Mouse (Mus musculus) granulocyte monocyte progenitor cell, adult 5-6 weeks (primary cell): ENCODE measurements around the gene Elmod3. TPM values are rescaled to one million over a fixed set of nuclear protein-coding genes. Genes with fewer than 3 reads are reported as not detected.

Experiments used
- total RNA-seq, 2 experiments: library from RNA; stranded (forward) in 1 of 2; stranded (reverse) in 1 of 2; fragments of 200-712, 200-1000 nt in 1 of 2; fragments of >200 nt in 1 of 2; fragmentation: Nextera tagmentation in 1 of 2; gene quantifications; 2 replicates each; pipeline ENCODE4 v1.2.3; 2014 to 2017

Gene Elmod3
- total RNA-seq, 2 experiments from 2014 or later, result 12.6 to 16.3 TPM

Other genes starting within 250 kb of the Elmod3 start
- gene Tmem150a, start 243.0 kb downstream of the Elmod3 start, total RNA-seq (2014; fragmentation: Nextera tagmentation), result 0.73 and 7.4 TPM in 2 replicates
- gene Tmem150a, start 243.0 kb downstream of the Elmod3 start, total RNA-seq (2017), result 0.09 TPM in 1 of 2 replicates, not detected in the other
- gene Rnf181, start 231.5 kb downstream of the Elmod3 start, total RNA-seq (2014; fragmentation: Nextera tagmentation), result 81.5 and 83.1 TPM in 2 replicates
- gene Rnf181, start 231.5 kb downstream of the Elmod3 start, total RNA-seq (2017), result 48.6 and 54.3 TPM in 2 replicates
- 12.4 and 43.7 TPM in 2 replicates for gene Vamp5, start 217.9 kb downstream of the Elmod3 start, total RNA-seq (2014; fragmentation: Nextera tagmentation)
- gene Vamp5, start 217.9 kb downstream of the Elmod3 start, total RNA-seq (2017), result 8.6 and 16.5 TPM in 2 replicates
- gene Vamp8, start 207.7 kb downstream of the Elmod3 start, total RNA-seq (2014; fragmentation: Nextera tagmentation), result 239 and 250 TPM in 2 replicates
- 347 and 437 TPM in 2 replicates for gene Vamp8, start 207.7 kb downstream of the Elmod3 start, total RNA-seq (2017)
- gene Ggcx, start 184.1 kb downstream of the Elmod3 start, total RNA-seq (2014; fragmentation: Nextera tagmentation), result 7.9 and 8.8 TPM in 2 replicates
- 9.6 and 19.7 TPM in 2 replicates for gene Ggcx, start 184.1 kb downstream of the Elmod3 start, total RNA-seq (2017)
- gene Mat2a, start 158.9 kb downstream of the Elmod3 start, total RNA-seq (2014; fragmentation: Nextera tagmentation), result 387 and 444 TPM in 2 replicates
- 211 and 247 TPM in 2 replicates for gene Mat2a, start 158.9 kb downstream of the Elmod3 start, total RNA-seq (2017)
- not detected in 2 replicates for gene Sh2d6, start 76.7 kb downstream of the Elmod3 start, total RNA-seq (2014; fragmentation: Nextera tagmentation)
- gene Sh2d6, start 76.7 kb downstream of the Elmod3 start, total RNA-seq (2017), result 0.26 and 0.62 TPM in 2 replicates
- 32.4 and 69.3 TPM in 2 replicates for gene Capg, start 54.0 kb downstream of the Elmod3 start, total RNA-seq (2014; fragmentation: Nextera tagmentation)
- gene Capg, start 54.0 kb downstream of the Elmod3 start, total RNA-seq (2017), result 52.4 and 56.6 TPM in 2 replicates
- 17.7 and 20.8 TPM in 2 replicates for gene Retsat, start 62 bp upstream of the Elmod3 start, total RNA-seq (2014; fragmentation: Nextera tagmentation)
- gene Retsat, start 62 bp upstream of the Elmod3 start, total RNA-seq (2017), result 28.0 and 32.0 TPM in 2 replicates
- 31.1 and 32.7 TPM in 2 replicates for gene Tgoln1, start 18.6 kb upstream of the Elmod3 start, total RNA-seq (2014; fragmentation: Nextera tagmentation)
- gene Tgoln1, start 18.6 kb upstream of the Elmod3 start, total RNA-seq (2017), result 66.5 and 71.3 TPM in 2 replicates
- 3.4 TPM in 1 of 2 replicates, not detected in the other for gene Tcf7l1, start 190.8 kb upstream of the Elmod3 start, total RNA-seq (2014; fragmentation: Nextera tagmentation)
- gene Tcf7l1, start 190.8 kb upstream of the Elmod3 start, total RNA-seq (2017), result 0.26 TPM in 1 of 2 replicates, not detected in the other